Mouse (Mus musculus): Measurements from ENCODE around the gene Serpinb6b. TPM values are rescaled to one million over a fixed set of nuclear protein-coding genes. Genes with fewer than 3 reads are reported as not detected.
"Not testable (repeated sequence)": the region's sequence is repeated elsewhere in the genome, so short reads cannot be mapped to it uniquely, and the experiment has no call there.

Gene Serpinb6b
- total RNA-seq (2017), result 148 to 312 TPM (median 231 TPM) in 3 replicates

- ATAC-seq (replicated peaks; ENCODE audit: insufficient number of reproducible peaks, low FRiP score, low TSS enrichment, poor library complexity, severe bottlenecking), result peak; percentile 34; the same call in 1 of the 2 replicates
Measured at GRCm38 (mm10) chr13:32964989-32965811, at the start of gene Serpinb6b. Serpinb6b (plus strand) TSS chr13:32965209.

- no peak for ATAC-seq (replicated peaks; ENCODE audit: insufficient number of reproducible peaks, low FRiP score, low TSS enrichment, poor library complexity, severe bottlenecking)
Measured at GRCm38 (mm10) chr13:32922622-32923021, 42.4 kb upstream of the Serpinb6b start.

GRCm38 (mm10) chr13:32924578-32925360 lies 40.2 kb upstream of the Serpinb6b start:
- no peak for ATAC-seq (replicated peaks; ENCODE audit: insufficient number of reproducible peaks, low FRiP score, low TSS enrichment, poor library complexity, severe bottlenecking)

- ATAC-seq (replicated peaks; ENCODE audit: insufficient number of reproducible peaks, low FRiP score, low TSS enrichment, poor library complexity, severe bottlenecking), result no peak
Measured at GRCm38 (mm10) chr13:32926661-32927060, 38.3 kb upstream of the Serpinb6b start.

- ATAC-seq (replicated peaks; ENCODE audit: insufficient number of reproducible peaks, low FRiP score, low TSS enrichment, poor library complexity, severe bottlenecking), result no peak
Measured at GRCm38 (mm10) chr13:32927241-32927640, 37.8 kb upstream of the Serpinb6b start.

GRCm38 (mm10) chr13:32929107-32929750 lies 35.8 kb upstream of the Serpinb6b start:
- no peak for ATAC-seq (replicated peaks; ENCODE audit: insufficient number of reproducible peaks, low FRiP score, low TSS enrichment, poor library complexity, severe bottlenecking)

- peak; percentile 47 for ATAC-seq (replicated peaks; ENCODE audit: insufficient number of reproducible peaks, low FRiP score, low TSS enrichment, poor library complexity, severe bottlenecking)
Measured at GRCm38 (mm10) chr13:32934706-32935381, 30.2 kb upstream of the Serpinb6b start.

GRCm38 (mm10) chr13:32938275-32938674 lies 26.7 kb upstream of the Serpinb6b start:
- not testable (repeated sequence) for ATAC-seq (replicated peaks; ENCODE audit: insufficient number of reproducible peaks, low FRiP score, low TSS enrichment, poor library complexity, severe bottlenecking)

- ATAC-seq (replicated peaks; ENCODE audit: insufficient number of reproducible peaks, low FRiP score, low TSS enrichment, poor library complexity, severe bottlenecking), result not testable (repeated sequence)
Measured at GRCm38 (mm10) chr13:32939191-32939590, 25.8 kb upstream of the Serpinb6b start.

- no peak for ATAC-seq (replicated peaks; ENCODE audit: insufficient number of reproducible peaks, low FRiP score, low TSS enrichment, poor library complexity, severe bottlenecking)
Measured at GRCm38 (mm10) chr13:32956537-32956936, 8.5 kb upstream of the Serpinb6b start.

GRCm38 (mm10) chr13:32957917-32958316 lies 7.1 kb upstream of the Serpinb6b start:
- ATAC-seq (replicated peaks; ENCODE audit: insufficient number of reproducible peaks, low FRiP score, low TSS enrichment, poor library complexity, severe bottlenecking), result no peak

- not testable (repeated sequence) for ATAC-seq (replicated peaks; ENCODE audit: insufficient number of reproducible peaks, low FRiP score, low TSS enrichment, poor library complexity, severe bottlenecking)
Measured at GRCm38 (mm10) chr13:32958521-32958920, 6.5 kb upstream of the Serpinb6b start.

GRCm38 (mm10) chr13:32963990-32964753 lies 837 bp upstream of the Serpinb6b start:
- ATAC-seq (replicated peaks; ENCODE audit: insufficient number of reproducible peaks, low FRiP score, low TSS enrichment, poor library complexity, severe bottlenecking), result no peak

- peak; percentile 71 for ATAC-seq (replicated peaks; ENCODE audit: insufficient number of reproducible peaks, low FRiP score, low TSS enrichment, poor library complexity, severe bottlenecking)
Measured at GRCm38 (mm10) chr13:32966116-32966515, 1.1 kb downstream of the Serpinb6b start.

GRCm38 (mm10) chr13:32967233-32967632 lies 2.2 kb downstream of the Serpinb6b start:
- no peak for ATAC-seq (replicated peaks; ENCODE audit: insufficient number of reproducible peaks, low FRiP score, low TSS enrichment, poor library complexity, severe bottlenecking)

- no peak for ATAC-seq (replicated peaks; ENCODE audit: insufficient number of reproducible peaks, low FRiP score, low TSS enrichment, poor library complexity, severe bottlenecking)
Measured at GRCm38 (mm10) chr13:32968353-32968984, 3.5 kb downstream of the Serpinb6b start.

GRCm38 (mm10) chr13:32968996-32969640 lies 4.1 kb downstream of the Serpinb6b start:
- ATAC-seq (replicated peaks; ENCODE audit: insufficient number of reproducible peaks, low FRiP score, low TSS enrichment, poor library complexity, severe bottlenecking), result no peak
